Mouse (Mus musculus): ENCODE results near the gene Irf6.
A peak's percentile ranks its signal among the peaks of the same experiment; 100 is the strongest.

Gene Irf6

DNA sequence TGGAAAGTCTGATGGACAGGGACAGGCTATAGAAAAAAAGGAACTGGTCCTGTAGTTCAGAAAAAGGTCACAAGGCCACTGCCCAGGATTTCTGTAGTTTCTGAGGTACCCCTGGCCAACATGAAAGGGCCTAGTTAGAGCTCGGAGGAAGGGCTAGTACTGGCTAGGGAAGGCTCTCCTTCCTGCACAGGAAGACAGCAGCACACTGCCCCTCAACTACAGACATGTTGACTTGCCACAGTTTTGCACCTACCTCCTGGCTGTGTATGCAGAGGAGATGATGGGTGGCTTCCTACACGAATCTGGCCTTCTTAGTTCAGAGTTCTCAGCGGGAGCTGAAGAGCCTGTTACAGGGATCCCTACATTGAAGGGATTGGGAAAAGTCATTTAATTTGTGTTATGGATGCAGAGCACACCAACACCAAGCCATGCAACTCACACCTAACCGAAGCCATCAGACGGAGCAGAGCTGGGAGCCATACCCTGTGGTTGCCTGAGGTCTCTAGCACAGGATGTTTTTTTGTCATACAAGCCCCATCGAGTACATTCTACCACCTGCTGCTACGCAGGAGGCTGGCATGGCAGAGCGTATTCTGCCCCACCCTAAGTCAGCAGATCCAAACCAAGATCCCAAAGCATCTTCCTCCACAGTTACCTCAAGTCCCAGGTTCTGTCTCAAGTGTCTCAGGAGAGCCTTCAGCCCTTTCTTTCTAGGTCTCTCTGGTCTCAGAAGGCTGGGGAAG lies 47.9 kb downstream of the Irf6 start:
- no peak for DNase-seq (ENCODE audit: low spot score in 2 of 2)

DNA sequence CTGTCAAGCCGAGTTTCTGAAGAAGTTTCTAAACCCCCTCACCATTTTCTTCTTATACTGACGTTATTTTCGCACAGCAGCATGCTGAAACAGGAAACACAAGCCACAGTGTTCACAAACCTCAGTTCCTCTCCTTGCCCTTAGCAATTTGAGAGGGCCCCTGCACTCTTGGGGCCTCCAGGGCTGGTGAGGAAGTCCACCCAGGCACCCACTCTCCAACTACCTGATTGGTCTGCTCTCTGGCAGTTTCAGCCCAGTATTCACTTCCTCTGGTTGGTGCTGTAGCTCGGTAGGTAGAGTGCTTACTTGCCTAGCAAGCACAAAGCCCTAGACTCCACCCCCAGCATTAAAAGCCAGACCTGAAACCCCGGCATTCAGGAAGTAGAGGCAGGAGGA lies 48.5 kb downstream of the Irf6 start, which contains the start of gene Traf3ip3:
TSS of gene Traf3ip3 (minus strand) at position 321 of the 396 bp plus-strand sequence.
- no peak for DNase-seq (ENCODE audit: low spot score in 2 of 2)

DNA sequence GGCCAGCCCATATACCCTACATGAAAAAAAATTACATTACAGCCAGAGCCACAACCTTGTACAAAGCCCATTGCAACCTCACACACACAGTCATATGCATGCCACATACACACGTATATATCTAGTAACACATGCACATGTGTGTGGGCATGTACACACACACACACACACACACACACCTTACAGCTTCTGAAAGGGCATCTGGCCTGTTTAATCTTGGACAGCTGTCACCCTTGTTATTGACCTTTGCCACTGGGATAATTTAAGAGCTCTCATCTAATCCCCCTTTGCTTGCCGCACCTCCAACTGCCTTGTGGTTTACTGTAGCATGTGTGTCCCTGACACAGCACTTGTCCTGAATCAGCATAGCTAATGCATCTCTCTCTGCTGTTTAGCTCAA lies 50.9 kb downstream of the Irf6 start:
- DNase-seq (ENCODE audit: low spot score in 2 of 2) = no peak

DNA sequence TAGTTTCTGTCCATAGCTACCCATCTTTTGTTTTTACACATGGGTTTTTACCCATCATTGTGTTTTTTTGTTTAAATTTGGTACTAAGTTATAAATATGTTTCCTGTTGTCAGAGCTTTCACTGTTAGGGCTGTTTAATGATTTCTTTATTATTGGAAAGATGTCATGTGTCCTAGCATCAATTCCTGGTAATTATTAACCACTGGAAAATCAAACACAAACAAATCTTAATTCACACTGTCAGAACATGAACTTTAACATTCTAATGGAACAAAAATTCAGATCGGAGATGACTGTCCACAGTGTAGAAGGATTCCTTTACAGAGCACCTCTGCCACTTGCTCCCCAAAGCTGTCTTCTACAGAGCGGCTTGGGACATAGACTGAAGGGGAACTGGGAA lies 52.5 kb downstream of the Irf6 start:
- no peak for DNase-seq (ENCODE audit: low spot score in 2 of 2)

DNA sequence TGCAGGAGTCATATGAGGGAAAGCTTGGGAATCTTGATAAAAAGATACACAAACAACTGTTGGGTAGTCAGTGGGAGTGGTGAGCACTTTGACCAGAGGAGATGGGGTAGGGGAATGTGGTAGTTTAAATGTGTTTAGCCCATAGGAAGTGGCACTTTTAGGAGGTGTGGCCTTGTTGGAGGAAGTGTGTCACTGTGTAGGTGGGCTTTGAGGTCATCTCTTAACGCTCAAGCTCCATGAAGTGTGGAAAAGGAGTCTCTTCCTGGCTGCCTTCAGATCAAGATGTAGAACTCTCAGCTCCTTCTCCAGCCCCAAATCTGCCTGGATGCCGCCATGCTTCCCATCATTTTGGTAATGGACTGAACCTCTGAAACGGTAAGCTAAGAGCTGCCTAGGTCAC lies 54.6 kb downstream of the Irf6 start, which contains the start of gene Lamb3:
TSS of gene Lamb3 (plus strand) at position 197 of the 400 bp plus-strand sequence.
- no peak for DNase-seq (ENCODE audit: low spot score in 2 of 2)

DNA sequence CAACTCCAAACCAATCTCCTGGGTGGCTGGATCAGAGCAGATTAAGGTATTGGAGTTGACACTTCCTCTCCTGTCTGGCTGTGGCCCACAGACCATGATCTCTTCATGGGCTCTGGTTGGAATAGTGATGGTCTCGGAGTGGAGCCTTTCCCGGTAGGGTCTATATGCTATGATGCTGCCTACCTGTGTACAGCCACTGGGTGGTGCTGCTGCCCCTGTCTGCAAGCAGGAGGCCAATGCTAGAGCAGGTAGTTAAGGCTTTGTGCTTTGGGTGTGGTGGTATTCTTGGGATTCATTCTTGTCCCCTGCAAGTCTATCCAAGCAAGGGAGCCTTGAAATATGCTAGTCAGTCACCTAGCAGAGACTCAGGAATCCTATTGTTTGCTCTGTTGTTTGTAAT lies 55.3 kb downstream of the Irf6 start:
- DNase-seq (ENCODE audit: low spot score in 2 of 2) = peak; percentile 26 to 62

DNA sequence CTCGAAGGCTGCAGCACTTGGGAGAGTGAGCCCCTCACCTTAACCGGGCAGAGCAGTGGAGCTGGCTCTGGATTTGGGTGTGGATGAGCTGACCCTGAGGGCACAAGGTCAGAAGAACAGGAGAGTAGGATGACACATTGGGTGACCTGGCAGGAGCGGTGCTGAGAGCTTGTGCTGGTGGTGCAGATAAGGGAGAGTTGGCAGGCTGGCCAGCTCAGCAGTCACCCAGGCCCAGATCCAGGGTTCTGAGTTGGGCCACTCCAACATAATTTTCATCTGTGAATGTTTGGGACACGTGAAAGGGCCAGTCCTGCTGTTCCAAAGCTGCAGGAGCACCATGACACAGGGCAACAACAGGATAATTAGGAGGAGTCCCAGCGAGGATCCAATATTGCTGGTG lies 58.5 kb downstream of the Irf6 start:
- DNase-seq (ENCODE audit: low spot score in 2 of 2) = no peak

DNA sequence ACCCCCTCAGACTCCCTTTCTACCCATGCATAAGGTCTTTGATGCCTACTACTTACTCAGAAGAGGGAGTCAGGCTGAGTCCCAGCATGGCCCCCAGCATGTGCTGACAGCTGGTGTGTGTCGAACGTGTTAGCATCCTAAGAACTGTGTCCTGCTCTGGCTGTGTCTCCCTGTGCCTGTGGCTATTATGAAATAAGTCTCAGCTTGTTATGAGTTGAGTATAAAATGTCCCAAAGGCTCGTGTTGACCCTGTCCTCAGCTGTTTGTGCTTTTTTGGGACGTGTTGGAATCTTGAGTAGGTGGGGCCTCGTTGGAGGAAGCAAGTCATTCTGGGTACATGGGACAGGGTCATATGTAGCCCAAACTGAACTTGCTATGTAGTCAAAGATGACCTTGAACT lies 61.1 kb downstream of the Irf6 start:
- no peak for DNase-seq (ENCODE audit: low spot score in 2 of 2)

DNA sequence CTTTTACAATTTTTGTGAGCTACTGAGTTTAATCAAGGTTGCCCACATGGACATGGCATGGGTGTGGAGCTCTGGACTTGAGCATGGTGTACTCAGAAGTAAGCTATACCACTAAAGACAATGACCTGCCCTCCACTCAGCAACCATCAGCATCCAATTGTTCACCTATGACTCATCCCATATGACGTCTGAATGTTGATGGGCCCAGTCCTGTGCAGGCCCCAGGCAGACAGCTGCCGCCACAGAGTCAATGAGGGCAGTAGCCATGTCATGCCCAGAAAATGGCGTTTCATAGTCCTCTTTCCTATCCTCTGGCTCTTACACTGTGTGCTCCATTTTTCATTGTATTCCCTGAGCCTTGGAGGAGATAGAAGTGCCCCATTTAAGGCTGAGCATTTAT lies 63.1 kb downstream of the Irf6 start:
- no peak for DNase-seq (ENCODE audit: low spot score in 2 of 2)

DNA sequence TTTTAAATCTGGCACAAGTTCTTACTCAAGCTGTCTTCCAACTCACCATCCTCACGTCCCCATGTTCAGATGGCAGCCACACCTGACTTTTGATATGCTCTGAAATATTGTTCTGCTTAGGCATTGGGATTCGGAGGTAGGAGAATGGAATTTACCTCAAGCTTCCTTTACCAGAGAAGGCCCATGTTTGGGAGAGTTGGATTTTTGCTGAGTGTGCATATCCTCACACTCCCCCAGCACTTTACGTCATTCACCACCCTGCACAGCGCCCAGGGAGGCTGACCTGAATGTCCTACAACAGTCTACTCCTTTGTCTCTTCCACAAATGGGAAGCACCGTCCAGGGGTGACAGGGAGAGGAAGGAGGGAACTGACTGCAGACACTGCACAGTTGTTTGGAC lies 67.5 kb downstream of the Irf6 start:
- no peak for DNase-seq (ENCODE audit: low spot score in 2 of 2)
